Mouse (Mus musculus): Measurements from ENCODE around the gene Sh3rf3. TPM values are rescaled to one million over a fixed set of nuclear protein-coding genes. Genes with fewer than 3 reads are reported as not detected.
A peak's percentile ranks its signal among the peaks of the same experiment; 100 is the strongest.

The Sh3rf3 gene
- 0.01 TPM in 1 of 2 replicates, not detected in the other for polyA plus RNA-seq (2012; rRNA removed)
- polyA plus RNA-seq (2014; fragmentation: Nextera tagmentation; extraction: Ambion mirVana) = not detected in 2 replicates

DNA sequence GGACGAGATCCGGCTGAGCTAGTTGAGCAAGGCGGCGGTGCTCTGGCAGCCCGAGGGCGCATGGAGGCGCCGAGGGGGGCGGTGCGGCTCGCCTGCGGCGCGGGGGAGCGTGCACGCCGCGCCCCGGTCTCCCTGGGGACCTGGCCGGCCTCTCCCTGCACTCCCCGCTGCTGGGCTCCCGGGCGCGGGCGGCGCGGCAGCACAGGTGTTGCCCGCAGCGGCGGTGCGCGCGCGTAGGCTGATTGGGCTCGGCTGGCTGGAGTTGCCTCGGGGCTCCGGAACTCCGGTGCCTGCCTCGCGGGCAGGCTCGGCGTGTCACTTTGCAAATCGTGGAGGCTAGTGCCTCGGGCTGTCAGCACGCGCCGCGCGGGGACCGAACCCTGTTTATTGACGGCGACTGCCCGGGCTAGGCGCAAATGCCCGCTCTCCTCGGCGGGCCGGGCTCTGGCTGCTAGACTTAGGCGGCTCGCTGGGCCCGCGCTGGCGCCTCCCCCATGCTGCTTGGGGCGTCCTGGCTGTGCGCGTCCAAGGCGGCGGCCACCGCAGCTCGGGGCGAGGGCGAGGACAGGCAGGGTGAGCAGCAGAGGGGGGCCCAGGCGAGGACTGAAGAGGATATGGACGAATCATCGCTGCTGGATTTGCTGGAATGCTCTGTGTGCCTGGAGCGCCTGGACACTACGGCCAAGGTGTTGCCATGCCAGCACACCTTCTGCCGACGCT lies at the start of gene Sh3rf3:
Gene Sh3rf3 (plus strand): TSS at position 279 of the 720 bp plus-strand sequence.
- H3K36me3 ChIP-seq (replicated peaks; ENCODE audit: control insufficient read depth, insufficient read depth, low read depth) = no peaks in the 10 kb centered on the region
- no peak within 1 kb of the TSS for H3K27ac ChIP-seq
- no peak for ATAC-seq (ENCODE audit: insufficient read depth)
- H3K4me1 ChIP-seq (replicated peaks; ENCODE audit: control insufficient read depth in 2 of 2, insufficient read depth in 2 of 2, low read length in 1 of 2) = no peaks in the 10 kb centered on the region
- peak within 1 kb of the TSS; percentile 42 for H3K4me2 ChIP-seq (ENCODE audit: low read depth)
- no peak for DNase-seq (ENCODE audit: low read depth in 3 of 3, low spot score in 3 of 3)
- H3K9ac ChIP-seq (replicated peaks) = no peak within 1 kb of the TSS
- H3K4me3 ChIP-seq (ENCODE audit: insufficient read depth in 1 of 2, low read depth in 2 of 2, low read length in 2 of 2) = peak within 1 kb of the TSS; percentile 1 to 32; a peak in 2 of 4 replicates
- TF ChIP-seq CTCF (IDR thresholded peaks at IDR 0.05; ENCODE audit: low read depth) (no peak), EP300 (IDR thresholded peaks at IDR 0.05; ENCODE audit: low read depth) (no peak)
- H3K9me3 ChIP-seq (ENCODE audit: control insufficient read depth, low read length) = no peaks in the 10 kb centered on the region
- H3K27me3 ChIP-seq (ENCODE audit: control insufficient read depth, insufficient read depth, low read length) = peaks cover 27% of the 10 kb centered on the region
- under 1% methylated on average over 77 of the region's 79 CpGs for WGBS (ENCODE audit: insufficient replicate concordance)

DNA sequence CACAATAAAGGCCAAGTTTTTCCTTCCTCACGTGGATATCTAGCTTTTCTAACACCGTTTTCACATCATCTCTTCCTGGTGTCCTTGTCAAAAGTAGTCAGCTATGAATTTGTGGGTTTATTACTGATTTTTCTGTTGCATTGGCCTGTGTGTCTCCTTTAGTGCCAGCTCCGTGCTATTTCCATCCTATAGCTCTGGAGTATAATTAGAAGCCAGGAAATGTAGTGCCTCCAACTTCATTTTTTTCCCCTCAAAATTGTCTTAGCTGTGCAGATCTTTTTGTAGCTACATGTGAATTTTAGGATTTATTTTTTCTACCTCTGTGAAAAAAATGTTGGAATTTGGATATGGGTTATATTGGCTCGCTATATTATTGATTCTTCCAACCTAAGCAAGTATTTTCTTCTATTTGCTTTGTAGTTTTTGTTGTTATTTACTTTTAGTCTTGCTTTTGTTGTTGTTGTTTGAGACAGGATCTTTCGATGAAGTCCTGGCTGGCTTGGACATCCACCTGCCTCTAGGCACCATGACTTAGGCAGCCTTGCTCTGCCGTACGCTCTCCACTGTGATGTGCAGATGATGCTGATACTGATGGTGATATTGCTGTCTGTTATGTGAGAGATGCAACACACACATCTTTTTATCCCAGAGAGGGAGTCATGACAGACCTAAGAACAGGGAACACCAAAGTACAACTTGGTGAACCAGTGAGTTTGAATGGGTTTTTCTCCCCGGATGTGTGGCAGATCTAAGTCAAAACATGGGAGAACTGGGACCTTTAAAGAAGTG lies 24.5 kb upstream of the Sh3rf3 start:
- Histone ChIP-seq H3K4me3 (ENCODE audit: insufficient read depth in 1 of 2, low read depth in 2 of 2, low read length in 2 of 2) (no peak overlapping the region), H3K27me3 (ENCODE audit: control insufficient read depth, insufficient read depth, low read length) (no peaks in the 10 kb centered on the region), H3K36me3 (replicated peaks; ENCODE audit: control insufficient read depth, insufficient read depth, low read depth) (no peaks in the 10 kb centered on the region), H3K9me3 (ENCODE audit: control insufficient read depth, low read length) (no peaks in the 10 kb centered on the region), H3K27ac (no peak overlapping the region), H3K9ac (replicated peaks) (no peak overlapping the region), H3K4me2 (ENCODE audit: low read depth) (no peak overlapping the region), H3K4me1 (replicated peaks; ENCODE audit: control insufficient read depth in 2 of 2, insufficient read depth in 2 of 2, low read length in 1 of 2) (no peaks in the 10 kb centered on the region)
- DNase-seq (ENCODE audit: low read depth in 3 of 3, low spot score in 3 of 3) (no peak), ATAC-seq (ENCODE audit: insufficient read depth) (no peak)
- TF ChIP-seq CTCF (IDR thresholded peaks at IDR 0.05; ENCODE audit: low read depth) = no peak
- no peak for TF ChIP-seq EP300 (IDR thresholded peaks at IDR 0.05; ENCODE audit: low read depth)
- 60% methylated on average over 8 of the region's 8 CpGs for WGBS (ENCODE audit: insufficient replicate concordance)

DNA sequence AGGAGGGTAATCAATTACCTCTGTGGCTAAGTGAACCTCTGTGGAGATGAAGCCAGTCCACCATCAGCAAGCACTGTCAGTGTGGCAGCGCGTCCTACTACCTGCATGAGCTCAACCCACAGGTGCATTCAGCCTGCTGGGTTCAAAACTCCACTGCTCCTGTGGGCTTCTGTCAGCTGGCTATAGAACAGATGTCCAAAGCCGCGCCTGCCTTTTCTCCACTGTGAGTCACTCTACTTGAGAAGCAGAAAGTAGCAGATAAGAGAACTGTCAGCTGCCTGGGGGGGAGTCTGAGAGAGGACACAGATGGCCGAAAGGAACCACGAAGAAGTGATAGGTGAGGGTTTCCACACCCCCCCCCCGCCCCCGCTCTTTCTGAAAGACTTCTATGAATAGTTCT lies 15.6 kb upstream of the Sh3rf3 start:
- Histone ChIP-seq H3K9ac (replicated peaks) (no peak overlapping the region), H3K27ac (no peak overlapping the region), H3K4me1 (replicated peaks; ENCODE audit: control insufficient read depth in 2 of 2, insufficient read depth in 2 of 2, low read length in 1 of 2) (no peaks in the 10 kb centered on the region), H3K4me2 (ENCODE audit: low read depth) (no peak overlapping the region), H3K4me3 (ENCODE audit: insufficient read depth in 1 of 2, low read depth in 2 of 2, low read length in 2 of 2) (no peak overlapping the region), H3K9me3 (ENCODE audit: control insufficient read depth, low read length) (no peaks in the 10 kb centered on the region), H3K36me3 (replicated peaks; ENCODE audit: control insufficient read depth, insufficient read depth, low read depth) (no peaks in the 10 kb centered on the region), H3K27me3 (ENCODE audit: control insufficient read depth, insufficient read depth, low read length) (no peaks in the 10 kb centered on the region)
- WGBS (ENCODE audit: insufficient replicate concordance) = 60% methylated on average over 8 of the region's 8 CpGs
- ATAC-seq (ENCODE audit: insufficient read depth) (no peak), DNase-seq (ENCODE audit: low read depth in 3 of 3, low spot score in 3 of 3) (no peak)
- TF ChIP-seq EP300 (IDR thresholded peaks at IDR 0.05; ENCODE audit: low read depth) = no peak
- no peak for TF ChIP-seq CTCF (IDR thresholded peaks at IDR 0.05; ENCODE audit: low read depth)

DNA sequence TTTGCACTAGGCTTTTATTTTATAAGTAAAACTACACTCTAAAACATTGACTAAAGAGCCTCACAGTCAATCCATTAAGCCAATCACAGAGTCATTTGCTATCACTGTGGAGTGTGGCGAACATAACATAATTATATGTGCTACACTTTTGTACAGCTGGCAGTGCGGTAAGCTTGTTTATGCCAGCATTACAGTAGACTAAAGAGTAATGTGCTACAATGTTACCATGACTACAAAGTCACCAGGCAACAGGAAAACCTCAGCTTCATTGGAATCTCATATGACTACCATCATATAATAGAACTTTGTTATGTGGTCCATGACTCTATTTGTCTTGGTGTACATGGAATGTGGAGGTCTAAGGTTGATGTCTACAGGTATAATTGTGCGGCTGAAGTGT lies 15.0 kb upstream of the Sh3rf3 start:
- no peak overlapping the region for H3K4me2 ChIP-seq (ENCODE audit: low read depth)
- H3K27ac ChIP-seq = no peak overlapping the region
- DNase-seq (ENCODE audit: low read depth in 3 of 3, low spot score in 3 of 3) = no peak
- no peak for ATAC-seq (ENCODE audit: insufficient read depth)
- H3K27me3 ChIP-seq (ENCODE audit: control insufficient read depth, insufficient read depth, low read length) = no peaks in the 10 kb centered on the region
- no peak overlapping the region for H3K9ac ChIP-seq (replicated peaks)
- 61% methylated on average over 3 of the region's 3 CpGs for WGBS (ENCODE audit: insufficient replicate concordance)
- no peaks in the 10 kb centered on the region for H3K9me3 ChIP-seq (ENCODE audit: control insufficient read depth, low read length)
- no peak for TF ChIP-seq EP300 (IDR thresholded peaks at IDR 0.05; ENCODE audit: low read depth)
- TF ChIP-seq CTCF (IDR thresholded peaks at IDR 0.05; ENCODE audit: low read depth) = no peak
- H3K4me3 ChIP-seq (ENCODE audit: insufficient read depth in 1 of 2, low read depth in 2 of 2, low read length in 2 of 2) = no peak overlapping the region
- H3K36me3 ChIP-seq (replicated peaks; ENCODE audit: control insufficient read depth, insufficient read depth, low read depth) = no peaks in the 10 kb centered on the region
- H3K4me1 ChIP-seq (replicated peaks; ENCODE audit: control insufficient read depth in 2 of 2, insufficient read depth in 2 of 2, low read length in 1 of 2) = no peaks in the 10 kb centered on the region

DNA sequence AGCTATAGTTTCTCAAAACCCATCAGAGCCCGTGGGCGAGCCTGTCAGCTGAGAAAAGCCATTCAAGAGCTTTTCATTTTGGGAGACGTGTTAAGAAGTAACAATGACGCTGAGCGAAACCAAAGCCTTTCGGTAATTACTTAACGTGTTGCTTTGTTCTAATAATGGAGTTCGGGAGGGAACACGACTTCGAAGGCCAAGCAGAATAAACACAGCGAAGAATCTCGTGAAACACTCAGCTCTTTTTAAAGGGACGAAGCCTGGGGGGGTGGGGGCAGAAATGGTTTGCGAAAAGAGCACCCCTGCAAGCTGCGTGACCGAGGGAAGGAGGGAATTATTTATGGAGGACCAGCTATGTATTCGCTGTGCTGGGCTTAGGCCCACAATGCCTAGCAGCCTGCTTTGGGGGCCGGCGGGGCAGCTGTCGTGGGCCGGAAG lies 12.1 kb upstream of the Sh3rf3 start:
- no peak overlapping the region for H3K4me3 ChIP-seq (ENCODE audit: insufficient read depth in 1 of 2, low read depth in 2 of 2, low read length in 2 of 2)
- WGBS (ENCODE audit: insufficient replicate concordance) = 72% methylated on average over 21 of the region's 21 CpGs
- H3K9ac ChIP-seq (replicated peaks) = no peak overlapping the region
- H3K36me3 ChIP-seq (replicated peaks; ENCODE audit: control insufficient read depth, insufficient read depth, low read depth) = no peaks in the 10 kb centered on the region
- no peaks in the 10 kb centered on the region for H3K9me3 ChIP-seq (ENCODE audit: control insufficient read depth, low read length)
- no peak overlapping the region for H3K4me2 ChIP-seq (ENCODE audit: low read depth)
- H3K4me1 ChIP-seq (replicated peaks; ENCODE audit: control insufficient read depth in 2 of 2, insufficient read depth in 2 of 2, low read length in 1 of 2) = no peaks in the 10 kb centered on the region
- TF ChIP-seq EP300 (IDR thresholded peaks at IDR 0.05; ENCODE audit: low read depth) (no peak), CTCF (IDR thresholded peaks at IDR 0.05; ENCODE audit: low read depth) (no peak)
- ATAC-seq (ENCODE audit: insufficient read depth) = no peak
- DNase-seq (ENCODE audit: low read depth in 3 of 3, low spot score in 3 of 3) = no peak
- no peaks in the 10 kb centered on the region for H3K27me3 ChIP-seq (ENCODE audit: control insufficient read depth, insufficient read depth, low read length)
- no peak overlapping the region for H3K27ac ChIP-seq

Data from liver, embryonic 14.5 days (tissue).